Mouse (Mus musculus): ENCODE measurements at regions not wholly inside any gene's neighbourhood (a gene's known extent, or its start where the extent isn't known, plus 50 kb on each side); places are given as distances from the start of the nearest gene placed in this dataset.

GRCm38 (mm10) chr2:75442632-75443031 lies 216.4 kb upstream of the Hnrnpa3 start:
- Histone ChIP-seq H3K36me3 (no peaks in the 10 kb centered on the region), H3K9me3 (replicated peaks) (no peaks in the 10 kb centered on the region), H3K27ac (ENCODE audit: poor library complexity, severe bottlenecking) (no peak overlapping the region), H3K4me3 (no peak overlapping the region), H3K4me2 (no peak overlapping the region), H3K27me3 (replicated peaks) (no peaks in the 10 kb centered on the region), H3K9ac (no peak overlapping the region), H3K4me1 (replicated peaks) (no peaks in the 10 kb centered on the region)
- ATAC-seq (ENCODE audit: insufficient number of reproducible peaks, low FRiP score): no peak
- 82% methylated on average over 1 of the region's 1 CpGs for WGBS

- Histone ChIP-seq H3K36me3 (no peaks in the 10 kb centered on the region), H3K4me1 (replicated peaks) (no peaks in the 10 kb centered on the region)
- no peak for ATAC-seq (ENCODE audit: insufficient number of reproducible peaks, low FRiP score)
Measured at GRCm38 (mm10) chr2:75445189-75445588, 213.9 kb upstream of the Hnrnpa3 start.

GRCm38 (mm10) chr2:75446996-75447715 lies 211.9 kb upstream of the Hnrnpa3 start:
- Histone ChIP-seq H3K36me3 (no peaks in the 10 kb centered on the region), H3K4me2 (no peak overlapping the region), H3K9ac (no peak overlapping the region), H3K4me3 (no peak overlapping the region), H3K9me3 (replicated peaks) (no peaks in the 10 kb centered on the region), H3K27ac (ENCODE audit: poor library complexity, severe bottlenecking) (no peak overlapping the region), H3K4me1 (replicated peaks) (no peaks in the 10 kb centered on the region), H3K27me3 (replicated peaks) (no peaks in the 10 kb centered on the region)
- no peak for ATAC-seq (ENCODE audit: insufficient number of reproducible peaks, low FRiP score)
- 71% methylated on average over 7 of the region's 7 CpGs for WGBS

More at GRCm38 (mm10) chr2:75445189-75445588, 213.9 kb upstream of the Hnrnpa3 start:
- Histone ChIP-seq H3K27ac (ENCODE audit: poor library complexity, severe bottlenecking) (no peak overlapping the region), H3K9ac (no peak overlapping the region), H3K4me2 (no peak overlapping the region), H3K9me3 (replicated peaks) (no peaks in the 10 kb centered on the region), H3K27me3 (replicated peaks) (no peaks in the 10 kb centered on the region), H3K4me3 (no peak overlapping the region)

- H3K4me1 ChIP-seq (replicated peaks): no peaks in the 10 kb centered on the region
- WGBS: 79% methylated on average over 5 of the region's 5 CpGs
- H3K36me3 ChIP-seq: no peaks in the 10 kb centered on the region
- H3K9me3 ChIP-seq (replicated peaks): no peaks in the 10 kb centered on the region
- no peak for ATAC-seq (ENCODE audit: insufficient number of reproducible peaks, low FRiP score)
- no peaks in the 10 kb centered on the region for H3K27me3 ChIP-seq (replicated peaks)
- no peak overlapping the region for H3K4me2 ChIP-seq
- H3K4me3 ChIP-seq: no peak overlapping the region
- H3K27ac ChIP-seq (ENCODE audit: poor library complexity, severe bottlenecking): no peak overlapping the region
- H3K9ac ChIP-seq: no peak overlapping the region
Measured at GRCm38 (mm10) chr2:75448221-75448620, 210.8 kb upstream of the Hnrnpa3 start.

GRCm38 (mm10) chr2:75451846-75452267 lies 207.2 kb upstream of the Hnrnpa3 start:
- no peaks in the 10 kb centered on the region for H3K36me3 ChIP-seq
- no peak overlapping the region for H3K27ac ChIP-seq (ENCODE audit: poor library complexity, severe bottlenecking)
- no peaks in the 10 kb centered on the region for H3K9me3 ChIP-seq (replicated peaks)
- H3K4me3 ChIP-seq: no peak overlapping the region
- H3K27me3 ChIP-seq (replicated peaks): no peaks in the 10 kb centered on the region
- no peak for ATAC-seq (ENCODE audit: insufficient number of reproducible peaks, low FRiP score)
- H3K9ac ChIP-seq: no peak overlapping the region
- H3K4me2 ChIP-seq: no peak overlapping the region
- H3K4me1 ChIP-seq (replicated peaks): no peaks in the 10 kb centered on the region
- 61% methylated on average over 8 of the region's 8 CpGs for WGBS

- no peak overlapping the region for H3K4me3 ChIP-seq
- WGBS: 65% methylated on average over 7 of the region's 7 CpGs
- H3K4me1 ChIP-seq (replicated peaks): no peaks in the 10 kb centered on the region
- ATAC-seq (ENCODE audit: insufficient number of reproducible peaks, low FRiP score): no peak
- no peaks in the 10 kb centered on the region for H3K27me3 ChIP-seq (replicated peaks)
- H3K4me2 ChIP-seq: no peak overlapping the region
- H3K36me3 ChIP-seq: no peaks in the 10 kb centered on the region
- no peak overlapping the region for H3K27ac ChIP-seq (ENCODE audit: poor library complexity, severe bottlenecking)
- H3K9me3 ChIP-seq (replicated peaks): no peaks in the 10 kb centered on the region
- no peak overlapping the region for H3K9ac ChIP-seq
Measured at GRCm38 (mm10) chr2:75452274-75453148, 206.6 kb upstream of the Hnrnpa3 start.

- no peak for ATAC-seq (ENCODE audit: insufficient number of reproducible peaks, low FRiP score)
- H3K4me2 ChIP-seq: no peak overlapping the region
- H3K4me1 ChIP-seq (replicated peaks): no peaks in the 10 kb centered on the region
- WGBS: 82% methylated on average over 9 of the region's 9 CpGs
- no peaks in the 10 kb centered on the region for H3K36me3 ChIP-seq
- no peaks in the 10 kb centered on the region for H3K9me3 ChIP-seq (replicated peaks)
- no peak overlapping the region for H3K4me3 ChIP-seq
- no peak overlapping the region for H3K27ac ChIP-seq (ENCODE audit: poor library complexity, severe bottlenecking)
- H3K27me3 ChIP-seq (replicated peaks): no peaks in the 10 kb centered on the region
- no peak overlapping the region for H3K9ac ChIP-seq
Measured at GRCm38 (mm10) chr2:75455481-75455880, 203.6 kb upstream of the Hnrnpa3 start.

- H3K4me3 ChIP-seq: no peak overlapping the region
- no peaks in the 10 kb centered on the region for H3K27me3 ChIP-seq (replicated peaks)
- no peak overlapping the region for H3K27ac ChIP-seq (ENCODE audit: poor library complexity, severe bottlenecking)
- ATAC-seq (ENCODE audit: insufficient number of reproducible peaks, low FRiP score): no peak
- H3K4me1 ChIP-seq (replicated peaks): 0 out of 2 replicates have a peak, but pooled peaks cover 3% of the 10 kb centered on the region
- 47% methylated on average over 1 of the region's 1 CpGs for WGBS
- no peak overlapping the region for H3K9ac ChIP-seq
- no peaks in the 10 kb centered on the region for H3K9me3 ChIP-seq (replicated peaks)
- H3K4me2 ChIP-seq: no peak overlapping the region
- H3K36me3 ChIP-seq: no peaks in the 10 kb centered on the region
Measured at GRCm38 (mm10) chr2:75456272-75456671, 202.8 kb upstream of the Hnrnpa3 start.

GRCm38 (mm10) chr2:75457423-75457822 lies 201.6 kb upstream of the Hnrnpa3 start:
- H3K36me3 ChIP-seq: no peaks in the 10 kb centered on the region
- H3K4me1 ChIP-seq (replicated peaks): 0 out of 2 replicates have a peak, but pooled peaks cover 3% of the 10 kb centered on the region
- no peak overlapping the region for H3K4me2 ChIP-seq
- no peaks in the 10 kb centered on the region for H3K9me3 ChIP-seq (replicated peaks)
- ATAC-seq (ENCODE audit: insufficient number of reproducible peaks, low FRiP score): no peak
- H3K27me3 ChIP-seq (replicated peaks): no peaks in the 10 kb centered on the region
- H3K9ac ChIP-seq: no peak overlapping the region
- no peak overlapping the region for H3K27ac ChIP-seq (ENCODE audit: poor library complexity, severe bottlenecking)
- 77% methylated on average over 3 of the region's 3 CpGs for WGBS
- H3K4me3 ChIP-seq: no peak overlapping the region

- Histone ChIP-seq H3K27me3 (replicated peaks) (no peaks in the 10 kb centered on the region), H3K4me1 (replicated peaks) (0 out of 2 replicates have a peak, but pooled peaks cover 3% of the 10 kb centered on the region), H3K4me3 (no peak overlapping the region), H3K9ac (no peak overlapping the region), H3K4me2 (no peak overlapping the region), H3K36me3 (no peaks in the 10 kb centered on the region), H3K27ac (ENCODE audit: poor library complexity, severe bottlenecking) (no peak overlapping the region), H3K9me3 (replicated peaks) (no peaks in the 10 kb centered on the region)
- no peak for ATAC-seq (ENCODE audit: insufficient number of reproducible peaks, low FRiP score)
- WGBS: 88% methylated on average over 3 of the region's 3 CpGs
Measured at GRCm38 (mm10) chr2:75458898-75459297, 200.2 kb upstream of the Hnrnpa3 start.

GRCm38 (mm10) chr2:75460419-75460818 lies 198.6 kb upstream of the Hnrnpa3 start:
- H3K27ac ChIP-seq (ENCODE audit: poor library complexity, severe bottlenecking): no peak overlapping the region
- no peaks in the 10 kb centered on the region for H3K9me3 ChIP-seq (replicated peaks)
- H3K4me1 ChIP-seq (replicated peaks): 0 out of 2 replicates have a peak, but pooled peaks cover 3% of the 10 kb centered on the region
- no peak for ATAC-seq (ENCODE audit: insufficient number of reproducible peaks, low FRiP score)
- no peak overlapping the region for H3K9ac ChIP-seq
- H3K4me3 ChIP-seq: no peak overlapping the region
- H3K36me3 ChIP-seq: no peaks in the 10 kb centered on the region
- H3K27me3 ChIP-seq (replicated peaks): no peaks in the 10 kb centered on the region
- no peak overlapping the region for H3K4me2 ChIP-seq
- 74% methylated on average over 5 of the region's 5 CpGs for WGBS

All from heart, embryonic 12.5 days (tissue).